Mouse (Mus musculus): ENCODE data around the gene Ntrk3. TPM values are rescaled to one million over a fixed set of nuclear protein-coding genes. Genes with fewer than 3 reads are reported as not detected.

The Ntrk3 gene
- polyA plus RNA-seq, 1 experiment from 2014 or later = not detected

DNA sequence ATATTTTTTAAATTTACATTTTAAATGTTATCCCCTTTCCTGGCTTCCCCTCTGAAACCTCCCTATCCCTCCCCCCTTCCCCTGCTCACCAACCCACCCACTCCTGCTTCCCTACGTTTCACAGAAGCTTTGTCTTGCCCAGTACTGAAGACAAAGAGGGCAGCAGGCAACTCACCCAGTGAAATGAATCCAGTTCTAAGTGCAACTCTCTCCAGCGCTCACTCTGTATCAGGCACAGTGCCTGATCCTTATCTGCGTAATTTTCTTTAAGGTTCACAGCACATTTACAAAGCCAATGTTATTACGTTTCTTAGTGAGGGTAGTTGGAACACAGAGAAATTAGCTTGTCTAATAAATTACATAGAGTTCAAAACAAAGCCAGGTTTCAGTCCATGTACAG, 592.6 kb downstream of the Ntrk3 start:
- H3K4me3 ChIP-seq (ENCODE audit: inconsistent target) = no peak overlapping the region
- H3K27ac ChIP-seq = no peak overlapping the region
- no peaks in the 10 kb centered on the region for H3K36me3 ChIP-seq (ENCODE audit: inconsistent target)
- H3K79me2 ChIP-seq (ENCODE audit: inconsistent target) = no peaks in the 10 kb centered on the region
- 70% methylated on average over 4 of the region's 4 CpGs for WGBS (ENCODE audit: missing documents)

DNA sequence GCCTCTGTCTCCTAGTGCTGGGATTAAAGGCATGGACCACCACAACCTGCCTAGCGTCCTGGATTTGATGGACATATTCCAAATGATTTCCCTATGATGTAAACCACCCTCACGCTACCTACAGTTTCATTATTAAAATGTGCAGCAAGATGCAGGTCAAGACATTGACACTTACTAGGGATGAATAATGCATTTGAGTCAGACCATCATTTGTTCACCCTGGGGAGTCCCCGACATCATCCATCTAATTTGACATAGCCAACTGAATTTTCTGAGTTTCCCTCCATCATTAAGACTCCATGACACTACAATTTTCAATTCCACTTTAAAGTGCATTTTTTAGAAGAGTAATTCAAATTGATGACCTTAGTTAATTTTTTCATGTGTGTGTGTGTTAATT, 593.0 kb downstream of the Ntrk3 start:
- Histone ChIP-seq H3K36me3 (ENCODE audit: inconsistent target) (no peaks in the 10 kb centered on the region), H3K4me3 (ENCODE audit: inconsistent target) (no peak overlapping the region), H3K27ac (no peak overlapping the region), H3K79me2 (ENCODE audit: inconsistent target) (no peaks in the 10 kb centered on the region)
- WGBS (ENCODE audit: missing documents) = 84% methylated on average over 3 of the region's 3 CpGs

DNA sequence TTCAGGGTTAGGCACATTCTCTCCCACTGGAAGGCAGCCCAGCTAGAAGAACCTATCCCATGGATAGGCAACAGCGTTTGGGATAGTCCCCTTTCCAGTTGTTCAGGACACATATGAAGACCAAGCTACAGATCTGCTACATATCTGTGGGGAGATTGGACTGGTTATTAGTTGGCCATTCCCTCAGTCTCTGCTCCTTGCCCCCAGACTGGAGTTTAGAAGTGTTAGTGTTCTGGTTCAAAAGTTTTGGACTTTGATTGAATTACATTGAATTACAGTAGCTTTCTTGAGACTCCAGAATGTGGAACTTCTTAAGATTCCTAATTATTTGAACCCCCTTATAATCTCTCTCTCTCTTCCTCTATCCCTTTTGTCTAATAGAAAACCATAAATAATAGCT, 607.8 kb downstream of the Ntrk3 start:
- H3K79me2 ChIP-seq (ENCODE audit: inconsistent target) = no peaks in the 10 kb centered on the region
- H3K4me3 ChIP-seq (ENCODE audit: inconsistent target) = no peak overlapping the region
- no peaks in the 10 kb centered on the region for H3K36me3 ChIP-seq (ENCODE audit: inconsistent target)
- H3K27ac ChIP-seq = no peak overlapping the region
- 64% methylated on average over 1 of the region's 1 CpGs for WGBS (ENCODE audit: missing documents)

Other genes with a start within 250 kb of the Ntrk3 start
- gene Mrps11, start 45.1 kb upstream of the Ntrk3 start, polyA plus RNA-seq (2018) = 19.1 to 26.7 TPM (median 19.5 TPM) in 3 replicates
- gene Mrpl46, start 45.5 kb upstream of the Ntrk3 start, polyA plus RNA-seq (2018) = 17.1 to 26.3 TPM (median 24.3 TPM) in 3 replicates
- gene Det1, start 109.3 kb upstream of the Ntrk3 start, polyA plus RNA-seq (2018) = 5.4 to 8.0 TPM (median 7.0 TPM) in 3 replicates
- gene Aen, start 157.8 kb upstream of the Ntrk3 start, polyA plus RNA-seq (2018) = 17.1 to 40.8 TPM (median 21.4 TPM) in 3 replicates
- gene Isg20, start 175.4 kb upstream of the Ntrk3 start, polyA plus RNA-seq (2018) = 7.3 to 28.0 TPM (median 9.8 TPM) in 3 replicates

Measured in macrophage (primary cell).